Mouse (Mus musculus) fibroblast of lung, adult 2 months (primary cell): ENCODE measurements around the gene Ccl27b.
"Not testable (repeated sequence)": the region's sequence is repeated elsewhere in the genome, so short reads cannot be mapped to it uniquely, and the experiment has no call there.

ENCODE experiments used
- DNase-seq: peaks from one replicate; pipeline ENCODE4 v3.0.0-alpha.2; 2011; ENCODE audit warnings: low read depth

Ccl27b gene

GRCm38 (mm10) chr4:42654951-42655350, at the start of gene Ccl27b:
Ccl27b (plus strand) TSS chr4:42655251.
- not testable (repeated sequence) for DNase-seq

- DNase-seq: not testable (repeated sequence)
Measured at GRCm38 (mm10) chr4:42611895-42612294, 43.2 kb upstream of the Ccl27b start, which contains the start of gene Gm10591. Gm10591 (plus strand) TSS chr4:42612195.

- not testable (repeated sequence) for DNase-seq
Measured at GRCm38 (mm10) chr4:42629419-42629818, 25.6 kb upstream of the Ccl27b start, which contains the start of gene Gm2564. Gm2564 (plus strand) TSS chr4:42629719.

GRCm38 (mm10) chr4:42661793-42662192, 6.7 kb downstream of the Ccl27b start, which contains the start of gene Il11ra2:
Il11ra2 (minus strand) TSS chr4:42661893.
- DNase-seq: not testable (repeated sequence)

GRCm38 (mm10) chr4:42675415-42675814, 20.4 kb downstream of the Ccl27b start:
- not testable (repeated sequence) for DNase-seq

GRCm38 (mm10) chr4:42679365-42679764, 24.3 kb downstream of the Ccl27b start:
- DNase-seq: not testable (repeated sequence)

- not testable (repeated sequence) for DNase-seq
Measured at GRCm38 (mm10) chr4:42680374-42681356, 25.6 kb downstream of the Ccl27b start.

GRCm38 (mm10) chr4:42681473-42682182, 26.6 kb downstream of the Ccl27b start:
- not testable (repeated sequence) for DNase-seq

GRCm38 (mm10) chr4:42682183-42682524, 27.1 kb downstream of the Ccl27b start:
- not testable (repeated sequence) for DNase-seq
